Mouse (Mus musculus) myocyte (in vitro differentiated cells): ENCODE measurements around the gene Myo15b.

Source experiments
- E2F4 ChIP-seq: IDR thresholded peaks from one replicate; pipeline ENCODE4 v1.6.1; 2011; ENCODE audit warnings: mild to moderate bottlenecking, control low read depth, moderate library complexity; ENCODE audit not compliant: insufficient read depth
- MAX ChIP-seq: IDR thresholded peaks from one replicate; pipeline ENCODE4 v1.6.1; 2011; ENCODE audit warnings: low read depth, mild to moderate bottlenecking, control low read depth
- MYOD1 ChIP-seq, 3 experiments: IDR thresholded peaks; one replicate each; pipeline ENCODE4 v1.6.1; 2011; ENCODE audit warnings: control low read depth in 2 of 3, low read depth in 2 of 3, mild to moderate bottlenecking in 2 of 3, moderate library complexity in 1 of 3; ENCODE audit not compliant: insufficient read length in 2 of 3, control insufficient read depth in 1 of 3
- POLR2A ChIP-seq: IDR thresholded peaks from one replicate; pipeline ENCODE4 v1.6.1; 2011; ENCODE audit warnings: low read depth, mild to moderate bottlenecking, control low read depth, moderate library complexity; ENCODE audit not compliant: insufficient read length
- POLR2AphosphoS2 ChIP-seq: IDR thresholded peaks from one replicate; pipeline ENCODE4 v1.6.1; 2011; ENCODE audit warnings: low read depth, control low read depth; ENCODE audit not compliant: insufficient read length
- REST ChIP-seq: IDR thresholded peaks from one replicate; pipeline ENCODE4 v1.6.1; 2011; ENCODE audit warnings: mild to moderate bottlenecking, control low read depth, moderate library complexity; ENCODE audit not compliant: insufficient read depth, insufficient read length
- TCF12 ChIP-seq: IDR thresholded peaks from one replicate; pipeline ENCODE4 v1.6.1; 2011; ENCODE audit warnings: mild to moderate bottlenecking, control low read depth; ENCODE audit not compliant: poor library complexity, insufficient read depth, severe bottlenecking
- TCF3 ChIP-seq: IDR thresholded peaks from one replicate; pipeline ENCODE4 v1.6.1; 2011; ENCODE audit warnings: low read depth, control low read depth; ENCODE audit not compliant: insufficient read length
- USF1 ChIP-seq: IDR thresholded peaks from one replicate; pipeline ENCODE4 v1.6.1; 2011; ENCODE audit warnings: low read depth, mild to moderate bottlenecking, control low read depth, moderate library complexity

DNA sequence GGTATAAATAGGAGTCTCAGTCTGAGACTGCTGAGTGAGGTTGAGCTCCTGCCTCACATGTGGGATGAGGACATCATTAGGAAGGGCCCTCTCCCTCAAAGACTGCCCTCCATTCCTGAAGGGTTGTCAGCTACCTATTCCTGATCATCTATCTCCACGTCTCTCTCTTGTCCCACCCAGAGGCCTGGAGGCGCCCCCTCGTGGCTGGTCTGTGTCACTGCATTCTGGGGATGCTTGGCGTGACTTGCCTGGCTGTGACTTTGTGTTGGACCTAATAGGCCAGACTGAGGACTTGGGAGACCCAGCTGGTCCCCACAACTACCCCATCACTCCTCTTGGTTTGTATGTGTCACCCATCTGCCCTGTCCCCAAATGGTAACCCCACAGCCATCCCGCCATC lies 22.8 kb downstream of the Myo15b start:
- TF ChIP-seq POLR2A (no peak), REST (no peak), TCF12 (no peak), TCF3 (no peak), POLR2AphosphoS2 (no peak), USF1 (no peak), MAX (no peak), MYOD1 (IDR thresholded peaks at IDR 0.05; ENCODE audit: control insufficient read depth in 1 of 3, insufficient read length in 2 of 3, low read depth in 2 of 3) (no peak), E2F4 (no peak)
